Mouse (Mus musculus): ENCODE data around the gene Trim5. TPM values are rescaled to one million over a fixed set of nuclear protein-coding genes. Genes with fewer than 3 reads are reported as not detected.
"Not testable (repeated sequence)": the region's sequence is repeated elsewhere in the genome, so short reads cannot be mapped to it uniquely, and the experiment has no call there.

Trim5 gene
- polyA plus RNA-seq, 1 experiment from 2014 or later, result 0.39 TPM

DNA sequence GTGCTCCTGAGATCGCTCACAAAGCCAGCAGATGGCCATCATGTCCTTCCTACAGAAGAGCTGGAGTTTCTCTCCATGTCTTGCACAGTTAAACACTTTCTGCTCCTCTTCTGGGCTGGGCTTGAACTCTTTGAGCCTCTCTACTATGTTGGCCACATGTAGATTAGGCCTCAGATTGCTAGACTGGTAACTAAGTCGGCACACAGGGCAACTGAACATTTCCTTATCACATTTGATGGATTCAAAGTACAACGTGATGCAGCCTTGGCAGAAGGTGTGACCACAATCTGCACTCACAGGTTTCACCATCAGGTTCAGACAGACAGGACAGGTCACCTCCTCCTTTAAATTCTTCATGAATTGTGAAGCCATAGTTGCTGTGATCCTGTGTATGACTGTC lies 8.5 kb downstream of the Trim5 start:
- not testable (repeated sequence) for H3K4me2 ChIP-seq (ENCODE audit: low read depth, low read length); H3K4me1 ChIP-seq (replicated peaks; ENCODE audit: control insufficient read depth, insufficient read depth, low read length); H3K9me3 ChIP-seq (ENCODE audit: control insufficient read depth, low read length); H3K4me3 ChIP-seq (ENCODE audit: low read length); ATAC-seq (ENCODE audit: low read depth); H3K27me3 ChIP-seq (ENCODE audit: control insufficient read depth, insufficient read depth, low read depth, low read length); H3K9ac ChIP-seq (ENCODE audit: low read length); H3K36me3 ChIP-seq (ENCODE audit: control insufficient read depth, insufficient read depth, low read length); H3K27ac ChIP-seq (ENCODE audit: low read length)
- 69% methylated on average over 3 of the region's 3 CpGs for WGBS

GRCm38 (mm10) chr7:104265335-104265734 lies 22.6 kb downstream of the Trim5 start:
- H3K4me3 ChIP-seq (ENCODE audit: low read length); H3K9ac ChIP-seq (ENCODE audit: low read length); H3K36me3 ChIP-seq (ENCODE audit: control insufficient read depth, insufficient read depth, low read length); H3K9me3 ChIP-seq (ENCODE audit: control insufficient read depth, low read length); H3K27ac ChIP-seq (ENCODE audit: low read length); H3K4me1 ChIP-seq (replicated peaks; ENCODE audit: control insufficient read depth, insufficient read depth, low read length); H3K4me2 ChIP-seq (ENCODE audit: low read depth, low read length); H3K27me3 ChIP-seq (ENCODE audit: control insufficient read depth, insufficient read depth, low read depth, low read length); ATAC-seq (ENCODE audit: low read depth): not testable (repeated sequence)
- 44% methylated on average over 2 of the region's 5 CpGs for WGBS

DNA sequence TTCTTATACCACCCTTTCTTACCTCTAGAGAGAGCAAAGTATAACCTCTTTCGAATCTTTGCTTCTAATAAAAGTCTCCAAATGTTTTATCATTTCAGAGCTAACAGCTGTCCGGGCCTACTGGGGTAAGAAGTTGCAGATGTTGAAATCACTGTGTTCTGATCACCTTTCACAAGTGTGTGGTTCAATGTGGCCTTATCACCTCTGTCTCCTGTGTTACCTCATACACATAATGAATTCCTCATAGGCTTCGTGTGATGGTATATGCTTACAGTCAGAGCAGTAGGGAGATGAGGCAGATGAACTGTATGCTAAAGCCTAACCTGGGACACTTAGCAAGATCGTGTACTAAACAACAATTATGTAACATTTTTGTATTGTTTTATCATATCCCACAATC lies 27.5 kb downstream of the Trim5 start:
- ATAC-seq (ENCODE audit: low read depth); H3K27ac ChIP-seq (ENCODE audit: low read length); H3K4me2 ChIP-seq (ENCODE audit: low read depth, low read length); H3K9me3 ChIP-seq (ENCODE audit: control insufficient read depth, low read length); H3K4me1 ChIP-seq (replicated peaks; ENCODE audit: control insufficient read depth, insufficient read depth, low read length); H3K36me3 ChIP-seq (ENCODE audit: control insufficient read depth, insufficient read depth, low read length); H3K9ac ChIP-seq (ENCODE audit: low read length); H3K4me3 ChIP-seq (ENCODE audit: low read length); H3K27me3 ChIP-seq (ENCODE audit: control insufficient read depth, insufficient read depth, low read depth, low read length): not testable (repeated sequence)
- 72% methylated on average over 4 of the region's 4 CpGs for WGBS

GRCm38 (mm10) chr7:104244287-104245181 lies 43.4 kb downstream of the Trim5 start, which contains the start of gene Trim34a:
Gene Trim34a, plus strand, starts transcription at chr7:104244457.
- peak; percentile 90 for ATAC-seq (ENCODE audit: low read depth)
- WGBS, result 4% methylated on average over 13 of the region's 13 CpGs
- H3K9me3 ChIP-seq (ENCODE audit: control insufficient read depth, low read length), result no peaks in the 10 kb centered on the region
- no peaks in the 10 kb centered on the region for H3K4me1 ChIP-seq (replicated peaks; ENCODE audit: control insufficient read depth, insufficient read depth, low read length)
- peak within 1 kb of the TSS; percentile 17; the same call in 1 of the 2 replicates for H3K27ac ChIP-seq (ENCODE audit: low read length)
- no peaks in the 10 kb centered on the region for H3K36me3 ChIP-seq (ENCODE audit: control insufficient read depth, insufficient read depth, low read length)
- peak within 1 kb of the TSS; percentile 49 for H3K4me2 ChIP-seq (ENCODE audit: low read depth, low read length)
- H3K9ac ChIP-seq (ENCODE audit: low read length), result peak within 1 kb of the TSS; percentile 53
- H3K27me3 ChIP-seq (ENCODE audit: control insufficient read depth, insufficient read depth, low read depth, low read length), result no peaks in the 10 kb centered on the region
- peak within 1 kb of the TSS; percentile 52 for H3K4me3 ChIP-seq (ENCODE audit: low read length)

GRCm38 (mm10) chr7:104243616-104244015 lies 44.3 kb downstream of the Trim5 start:
- H3K27ac ChIP-seq (ENCODE audit: low read length), result no peak overlapping the region
- H3K4me2 ChIP-seq (ENCODE audit: low read depth, low read length), result no peak overlapping the region
- no peak overlapping the region for H3K9ac ChIP-seq (ENCODE audit: low read length)
- peak; percentile 36; the same call in 1 of the 2 replicates for ATAC-seq (ENCODE audit: low read depth)
- no peaks in the 10 kb centered on the region for H3K27me3 ChIP-seq (ENCODE audit: control insufficient read depth, insufficient read depth, low read depth, low read length)
- H3K9me3 ChIP-seq (ENCODE audit: control insufficient read depth, low read length), result no peaks in the 10 kb centered on the region
- H3K4me3 ChIP-seq (ENCODE audit: low read length), result no peak overlapping the region
- no peaks in the 10 kb centered on the region for H3K4me1 ChIP-seq (replicated peaks; ENCODE audit: control insufficient read depth, insufficient read depth, low read length)
- no peaks in the 10 kb centered on the region for H3K36me3 ChIP-seq (ENCODE audit: control insufficient read depth, insufficient read depth, low read length)
- 33% methylated on average over 1 of the region's 1 CpGs for WGBS

DNA sequence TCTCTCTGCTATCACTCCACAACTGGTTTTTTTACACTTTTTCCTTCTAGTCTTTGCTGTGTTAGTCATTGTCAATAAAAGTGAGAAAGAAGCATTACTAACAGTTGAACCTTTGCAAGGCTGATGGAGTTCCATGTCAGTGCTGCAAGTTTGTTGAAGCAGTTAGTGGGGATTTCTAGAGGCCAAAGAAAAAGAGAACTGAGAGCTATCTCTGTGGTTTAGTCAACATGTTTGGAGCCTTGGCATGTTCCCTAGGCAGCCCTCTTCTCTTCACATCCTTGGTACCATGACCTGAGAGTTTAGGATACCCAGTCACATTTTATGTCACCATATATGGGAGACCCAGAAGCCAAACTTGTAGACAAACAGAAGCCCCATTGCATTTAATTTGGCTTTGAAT lies 47.0 kb downstream of the Trim5 start:
- Histone ChIP-seq H3K9me3 (ENCODE audit: control insufficient read depth, low read length) (no peaks in the 10 kb centered on the region), H3K9ac (ENCODE audit: low read length) (no peak overlapping the region), H3K4me2 (ENCODE audit: low read depth, low read length) (no peak overlapping the region), H3K27ac (ENCODE audit: low read length) (no peak overlapping the region), H3K4me3 (ENCODE audit: low read length) (no peak overlapping the region), H3K36me3 (ENCODE audit: control insufficient read depth, insufficient read depth, low read length) (no peaks in the 10 kb centered on the region), H3K4me1 (replicated peaks; ENCODE audit: control insufficient read depth, insufficient read depth, low read length) (no peaks in the 10 kb centered on the region), H3K27me3 (ENCODE audit: control insufficient read depth, insufficient read depth, low read depth, low read length) (no peaks in the 10 kb centered on the region)
- ATAC-seq (ENCODE audit: low read depth), result no peak

GRCm38 (mm10) chr7:104231203-104231602 lies 56.7 kb downstream of the Trim5 start:
- H3K4me3 ChIP-seq (ENCODE audit: low read length), result no peak overlapping the region
- no peak overlapping the region for H3K9ac ChIP-seq (ENCODE audit: low read length)
- no peak for ATAC-seq (ENCODE audit: low read depth)
- WGBS, result 24% methylated on average over 2 of the region's 2 CpGs
- no peaks in the 10 kb centered on the region for H3K36me3 ChIP-seq (ENCODE audit: control insufficient read depth, insufficient read depth, low read length)
- no peaks in the 10 kb centered on the region for H3K9me3 ChIP-seq (ENCODE audit: control insufficient read depth, low read length)
- no peak overlapping the region for H3K27ac ChIP-seq (ENCODE audit: low read length)
- no peaks in the 10 kb centered on the region for H3K27me3 ChIP-seq (ENCODE audit: control insufficient read depth, insufficient read depth, low read depth, low read length)
- H3K4me1 ChIP-seq (replicated peaks; ENCODE audit: control insufficient read depth, insufficient read depth, low read length), result no peaks in the 10 kb centered on the region
- no peak overlapping the region for H3K4me2 ChIP-seq (ENCODE audit: low read depth, low read length)

DNA sequence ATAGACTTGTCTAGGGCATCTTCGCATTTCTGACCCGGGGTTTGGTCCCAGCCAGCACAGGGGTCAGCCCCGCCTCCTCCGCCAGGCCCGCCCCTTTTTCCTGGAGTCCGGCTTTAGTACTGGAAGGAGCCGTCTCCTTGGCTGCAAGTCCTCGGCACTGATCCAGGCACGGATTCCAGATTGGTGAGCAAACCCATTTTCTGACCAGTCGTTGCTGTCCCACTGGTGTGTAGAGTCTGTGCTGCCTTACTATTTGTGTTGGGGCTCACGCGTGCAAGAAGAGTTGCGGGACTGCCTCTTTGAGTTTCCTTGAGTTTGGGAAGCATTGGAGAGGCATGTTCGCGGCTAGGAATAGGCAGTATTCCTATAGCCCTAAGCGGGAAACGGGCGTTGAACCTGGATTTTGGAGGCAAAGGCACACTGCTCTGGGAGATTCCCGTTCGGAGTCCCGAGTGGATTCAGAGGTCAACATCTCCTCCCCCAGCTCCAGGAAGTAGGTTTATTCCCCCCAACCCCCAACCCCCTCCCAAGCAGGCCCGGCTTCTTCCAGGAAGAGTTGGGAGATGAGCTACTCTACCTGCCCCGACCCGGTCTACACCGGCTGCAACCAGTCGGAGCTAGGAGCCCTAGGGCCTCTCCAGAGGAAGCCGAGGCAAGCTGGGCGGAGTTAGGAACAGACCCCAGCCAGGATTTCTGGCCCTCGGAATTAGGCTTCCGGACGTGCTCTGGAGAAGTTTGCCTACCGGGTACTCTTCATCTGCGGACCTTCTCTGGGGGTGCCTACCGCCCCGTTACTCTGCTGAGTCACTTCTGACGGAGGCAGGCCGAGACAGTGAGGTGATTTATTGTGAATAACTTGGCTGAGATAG lies 69.0 kb downstream of the Trim5 start, which contains the start of gene Trim6:
Gene Trim6 (plus strand): TSS at position 93 of the 869 bp plus-strand sequence.
- no peaks in the 10 kb centered on the region for H3K36me3 ChIP-seq (ENCODE audit: control insufficient read depth, insufficient read depth, low read length)
- peak within 1 kb of the TSS; percentile 68 for H3K4me2 ChIP-seq (ENCODE audit: low read depth, low read length)
- ATAC-seq (ENCODE audit: low read depth), result peak; percentile 88
- peaks cover 6% of the 10 kb centered on the region for H3K4me1 ChIP-seq (replicated peaks; ENCODE audit: control insufficient read depth, insufficient read depth, low read length)
- no peak within 1 kb of the TSS; the same call in 1 of the 2 replicates for H3K27ac ChIP-seq (ENCODE audit: low read length)
- 2% methylated on average over 37 of the region's 37 CpGs for WGBS
- peak within 1 kb of the TSS; percentile 48 for H3K4me3 ChIP-seq (ENCODE audit: low read length)
- no peaks in the 10 kb centered on the region for H3K27me3 ChIP-seq (ENCODE audit: control insufficient read depth, insufficient read depth, low read depth, low read length)
- peak within 1 kb of the TSS; percentile 57 for H3K9ac ChIP-seq (ENCODE audit: low read length)
- H3K9me3 ChIP-seq (ENCODE audit: control insufficient read depth, low read length), result no peaks in the 10 kb centered on the region

DNA sequence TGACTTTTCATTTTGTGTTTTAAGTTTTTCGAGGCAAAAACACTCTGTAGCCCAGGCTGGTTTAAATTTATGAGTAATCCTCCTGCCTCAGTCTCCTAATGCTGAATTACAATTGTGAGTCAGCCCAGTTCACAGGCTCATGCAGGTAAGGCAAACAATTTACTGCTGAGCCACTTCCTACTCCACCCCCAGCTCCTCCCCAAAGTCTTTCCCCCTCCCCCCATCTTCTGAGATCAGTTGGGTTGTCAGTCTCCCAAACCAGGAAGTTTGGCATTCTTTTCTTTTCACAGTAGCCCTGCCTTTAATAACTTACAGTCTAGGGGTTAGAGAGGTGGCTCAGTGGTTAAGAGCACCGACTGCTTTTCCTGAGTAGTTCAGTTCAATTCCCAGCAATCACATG lies 70.0 kb downstream of the Trim5 start:
- 66% methylated on average over 2 of the region's 2 CpGs for WGBS
- H3K27me3 ChIP-seq (ENCODE audit: control insufficient read depth, insufficient read depth, low read depth, low read length), result no peaks in the 10 kb centered on the region
- H3K9ac ChIP-seq (ENCODE audit: low read length), result no peak overlapping the region
- H3K27ac ChIP-seq (ENCODE audit: low read length), result no peak overlapping the region
- H3K4me1 ChIP-seq (replicated peaks; ENCODE audit: control insufficient read depth, insufficient read depth, low read length), result peaks cover 6% of the 10 kb centered on the region
- no peaks in the 10 kb centered on the region for H3K9me3 ChIP-seq (ENCODE audit: control insufficient read depth, low read length)
- no peak overlapping the region for H3K4me3 ChIP-seq (ENCODE audit: low read length)
- H3K4me2 ChIP-seq (ENCODE audit: low read depth, low read length), result no peak overlapping the region
- no peaks in the 10 kb centered on the region for H3K36me3 ChIP-seq (ENCODE audit: control insufficient read depth, insufficient read depth, low read length)
- ATAC-seq (ENCODE audit: low read depth), result no peak

Measured in lung, embryonic 16.5 days (tissue).